Mouse (Mus musculus): ENCODE data around the gene Olfr1254. TPM values are rescaled to one million over a fixed set of nuclear protein-coding genes. Genes with fewer than 3 reads are reported as not detected.

Gene Olfr1254
- polyA plus RNA-seq (2015; fragmentation: Nextera tagmentation; extraction: Ambion mirVana): not detected in 2 replicates

GRCm38 (mm10) chr2:89793519-89793918 lies at the start of gene Olfr1254:
Gene Olfr1254 (minus strand): TSS chr2:89793619.
- ATAC-seq (ENCODE audit: insufficient number of reproducible peaks, low FRiP score, low TSS enrichment, low read depth): no peak
- Histone ChIP-seq H3K36me3 (no peaks in the 10 kb centered on the region), H3K4me1 (no peaks in the 10 kb centered on the region), H3K27me3 (no peaks in the 10 kb centered on the region), H3K9ac (no peak within 1 kb of the TSS), H3K4me2 (replicated peaks) (no peak within 1 kb of the TSS), H3K27ac (replicated peaks) (no peak within 1 kb of the TSS), H3K9me3 (replicated peaks) (no peaks in the 10 kb centered on the region), H3K4me3 (replicated peaks) (no peak within 1 kb of the TSS)

GRCm38 (mm10) chr2:89841455-89841854 lies 48.0 kb upstream of the Olfr1254 start, which contains the start of gene Olfr1256:
Gene Olfr1256 (minus strand): TSS chr2:89841555.
- Histone ChIP-seq H3K27ac (replicated peaks) (no peak within 1 kb of the TSS), H3K4me2 (replicated peaks) (no peak within 1 kb of the TSS), H3K9me3 (replicated peaks) (no peaks in the 10 kb centered on the region), H3K4me1 (no peaks in the 10 kb centered on the region), H3K27me3 (no peaks in the 10 kb centered on the region), H3K9ac (no peak within 1 kb of the TSS), H3K36me3 (no peaks in the 10 kb centered on the region), H3K4me3 (replicated peaks) (no peak within 1 kb of the TSS)
- WGBS: 45% methylated on average over 2 of the region's 2 CpGs
- no peak for ATAC-seq (ENCODE audit: insufficient number of reproducible peaks, low FRiP score, low TSS enrichment, low read depth)

DNA sequence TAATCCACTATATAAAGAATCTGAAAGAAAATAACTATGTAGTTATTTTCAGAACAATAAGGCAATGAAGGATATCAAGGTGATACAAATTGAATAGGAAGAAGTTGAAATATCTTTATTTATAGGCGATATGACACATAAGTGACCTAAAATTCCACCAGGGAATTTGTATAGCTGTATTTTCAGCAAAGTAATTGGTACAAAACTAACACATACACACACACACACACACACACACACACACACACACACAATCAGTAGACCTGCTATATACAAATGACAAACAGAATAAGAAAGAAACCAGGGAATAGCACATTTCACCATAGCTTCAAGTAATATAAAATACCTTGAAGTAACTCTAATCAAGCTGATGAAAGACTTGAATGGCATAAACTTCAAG lies 26.8 kb upstream of the Olfr1254 start:
- Histone ChIP-seq H3K9ac (no peak overlapping the region), H3K4me2 (replicated peaks) (no peak overlapping the region), H3K4me1 (no peaks in the 10 kb centered on the region), H3K9me3 (replicated peaks) (no peaks in the 10 kb centered on the region), H3K27ac (replicated peaks) (no peak overlapping the region), H3K4me3 (replicated peaks) (no peak overlapping the region), H3K27me3 (no peaks in the 10 kb centered on the region), H3K36me3 (no peaks in the 10 kb centered on the region)
- WGBS: 75% methylated on average over 1 of the region's 1 CpGs
- no peak for ATAC-seq (ENCODE audit: insufficient number of reproducible peaks, low FRiP score, low TSS enrichment, low read depth)

GRCm38 (mm10) chr2:89811751-89812150 lies 18.3 kb upstream of the Olfr1254 start, which contains the start of gene Olfr1255:
Gene Olfr1255 (plus strand): TSS chr2:89812051.
- H3K27me3 ChIP-seq: no peaks in the 10 kb centered on the region
- no peak within 1 kb of the TSS for H3K4me3 ChIP-seq (replicated peaks)
- H3K9me3 ChIP-seq (replicated peaks): no peaks in the 10 kb centered on the region
- H3K27ac ChIP-seq (replicated peaks): no peak within 1 kb of the TSS
- H3K4me2 ChIP-seq (replicated peaks): no peak within 1 kb of the TSS
- H3K36me3 ChIP-seq: no peaks in the 10 kb centered on the region
- ATAC-seq (ENCODE audit: insufficient number of reproducible peaks, low FRiP score, low TSS enrichment, low read depth): no peak
- no peaks in the 10 kb centered on the region for H3K4me1 ChIP-seq
- 75% methylated on average over 3 of the region's 3 CpGs for WGBS
- no peak within 1 kb of the TSS for H3K9ac ChIP-seq

DNA sequence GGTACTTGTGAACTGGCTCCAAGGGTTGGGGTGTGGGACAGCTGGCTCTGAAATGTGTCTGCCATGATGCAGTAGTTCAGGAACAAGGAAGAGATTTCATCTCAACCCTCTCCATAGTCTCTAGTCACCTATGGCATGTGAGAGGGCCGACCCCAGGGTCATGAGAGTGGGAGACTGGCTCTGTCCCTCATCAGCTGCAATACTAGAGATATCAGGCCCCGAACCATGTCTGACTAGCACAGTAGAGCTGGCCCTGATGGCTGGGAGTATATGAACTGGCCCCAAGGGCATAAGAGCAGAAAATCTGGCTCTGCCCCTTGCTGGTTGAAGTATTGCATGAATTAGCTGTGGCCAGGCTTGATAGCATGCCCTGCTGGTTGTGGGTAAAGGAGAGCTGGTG lies 17.3 kb upstream of the Olfr1254 start:
- no peak overlapping the region for H3K4me3 ChIP-seq (replicated peaks)
- H3K4me1 ChIP-seq: no peaks in the 10 kb centered on the region
- H3K4me2 ChIP-seq (replicated peaks): no peak overlapping the region
- no peaks in the 10 kb centered on the region for H3K9me3 ChIP-seq (replicated peaks)
- WGBS: 90% methylated on average over 2 of the region's 2 CpGs
- no peak overlapping the region for H3K9ac ChIP-seq
- no peak overlapping the region for H3K27ac ChIP-seq (replicated peaks)
- no peak for ATAC-seq (ENCODE audit: insufficient number of reproducible peaks, low FRiP score, low TSS enrichment, low read depth)
- no peaks in the 10 kb centered on the region for H3K36me3 ChIP-seq
- no peaks in the 10 kb centered on the region for H3K27me3 ChIP-seq

- Histone ChIP-seq H3K4me2 (replicated peaks) (no peak overlapping the region), H3K27ac (replicated peaks) (no peak overlapping the region), H3K36me3 (no peaks in the 10 kb centered on the region), H3K4me3 (replicated peaks) (no peak overlapping the region), H3K9ac (no peak overlapping the region), H3K27me3 (no peaks in the 10 kb centered on the region), H3K9me3 (replicated peaks) (no peaks in the 10 kb centered on the region), H3K4me1 (no peaks in the 10 kb centered on the region)
- WGBS: 83% methylated on average over 3 of the region's 3 CpGs
- ATAC-seq (ENCODE audit: insufficient number of reproducible peaks, low FRiP score, low TSS enrichment, low read depth): no peak
Measured at GRCm38 (mm10) chr2:89799583-89799982, 6.2 kb upstream of the Olfr1254 start.

GRCm38 (mm10) chr2:89756990-89757389 lies 36.4 kb downstream of the Olfr1254 start, which contains the start of gene Olfr1253:
Gene Olfr1253 (minus strand): TSS chr2:89757090.
- Histone ChIP-seq H3K27me3 (no peaks in the 10 kb centered on the region), H3K4me1 (no peaks in the 10 kb centered on the region), H3K4me2 (replicated peaks) (no peak within 1 kb of the TSS), H3K4me3 (replicated peaks) (no peak within 1 kb of the TSS), H3K9ac (no peak within 1 kb of the TSS), H3K36me3 (no peaks in the 10 kb centered on the region), H3K27ac (replicated peaks) (no peak within 1 kb of the TSS), H3K9me3 (replicated peaks) (no peaks in the 10 kb centered on the region)
- 82% methylated on average over 1 of the region's 1 CpGs for WGBS
- no peak for ATAC-seq (ENCODE audit: insufficient number of reproducible peaks, low FRiP score, low TSS enrichment, low read depth)

Other genes starting within 250 kb of the Olfr1254 start
- not detected in 2 replicates for gene Olfr1245, start 215.2 kb downstream of the Olfr1254 start, polyA plus RNA-seq (2015; fragmentation: Nextera tagmentation; extraction: Ambion mirVana)
- gene Olfr1246, start 200.5 kb downstream of the Olfr1254 start, polyA plus RNA-seq (2015; fragmentation: Nextera tagmentation; extraction: Ambion mirVana): not detected in 2 replicates
- 0.05 TPM in 1 of 2 replicates, not detected in the other for gene Olfr1247, start 179.5 kb downstream of the Olfr1254 start, polyA plus RNA-seq (2015; fragmentation: Nextera tagmentation; extraction: Ambion mirVana)
- gene Olfr1248, start 175.4 kb downstream of the Olfr1254 start, polyA plus RNA-seq (2015; fragmentation: Nextera tagmentation; extraction: Ambion mirVana): not detected in 2 replicates
- gene Olfr1249, start 158.6 kb downstream of the Olfr1254 start, polyA plus RNA-seq (2015; fragmentation: Nextera tagmentation; extraction: Ambion mirVana): not detected in 2 replicates
- gene Olfr1250, start 132.2 kb downstream of the Olfr1254 start, polyA plus RNA-seq (2015; fragmentation: Nextera tagmentation; extraction: Ambion mirVana): not detected in 2 replicates
- gene Olfr1251, start 121.7 kb downstream of the Olfr1254 start, polyA plus RNA-seq (2015; fragmentation: Nextera tagmentation; extraction: Ambion mirVana): not detected in 2 replicates
- not detected in 2 replicates for gene Olfr1252, start 68.6 kb downstream of the Olfr1254 start, polyA plus RNA-seq (2015; fragmentation: Nextera tagmentation; extraction: Ambion mirVana)
- not detected in 2 replicates for gene Olfr1253, start 36.5 kb downstream of the Olfr1254 start, polyA plus RNA-seq (2015; fragmentation: Nextera tagmentation; extraction: Ambion mirVana)
- gene Olfr1255, start 18.4 kb upstream of the Olfr1254 start, polyA plus RNA-seq (2015; fragmentation: Nextera tagmentation; extraction: Ambion mirVana): not detected in 2 replicates
- gene Olfr1256, start 47.9 kb upstream of the Olfr1254 start, polyA plus RNA-seq (2015; fragmentation: Nextera tagmentation; extraction: Ambion mirVana): not detected in 2 replicates
- gene Olfr48, start 54.6 kb upstream of the Olfr1254 start, polyA plus RNA-seq (2015; fragmentation: Nextera tagmentation; extraction: Ambion mirVana): 0.12 TPM in 1 of 2 replicates, not detected in the other
- not detected in 2 replicates for gene Olfr1257, start 84.8 kb upstream of the Olfr1254 start, polyA plus RNA-seq (2015; fragmentation: Nextera tagmentation; extraction: Ambion mirVana)
- gene Olfr1258, start 133.7 kb upstream of the Olfr1254 start, polyA plus RNA-seq (2015; fragmentation: Nextera tagmentation; extraction: Ambion mirVana): 0.11 TPM in 1 of 2 replicates, not detected in the other
- 0.04 TPM in 1 of 2 replicates, not detected in the other for gene Olfr1259, start 155.0 kb upstream of the Olfr1254 start, polyA plus RNA-seq (2015; fragmentation: Nextera tagmentation; extraction: Ambion mirVana)
- not detected in 2 replicates for gene Olfr1260, start 180.7 kb upstream of the Olfr1254 start, polyA plus RNA-seq (2015; fragmentation: Nextera tagmentation; extraction: Ambion mirVana)
- gene Olfr1261, start 197.6 kb upstream of the Olfr1254 start, polyA plus RNA-seq (2015; fragmentation: Nextera tagmentation; extraction: Ambion mirVana): not detected in 2 replicates
- gene Olfr1262, start 206.5 kb upstream of the Olfr1254 start, polyA plus RNA-seq (2015; fragmentation: Nextera tagmentation; extraction: Ambion mirVana): not detected in 2 replicates
- gene Olfr1263, start 218.5 kb upstream of the Olfr1254 start, polyA plus RNA-seq (2015; fragmentation: Nextera tagmentation; extraction: Ambion mirVana): not detected in 2 replicates
- 0.08 and 0.23 TPM in 2 replicates for gene Olfr1264, start 232.0 kb upstream of the Olfr1254 start, polyA plus RNA-seq (2015; fragmentation: Nextera tagmentation; extraction: Ambion mirVana)
- not detected in 2 replicates for gene Olfr1265, start 241.7 kb upstream of the Olfr1254 start, polyA plus RNA-seq (2015; fragmentation: Nextera tagmentation; extraction: Ambion mirVana)